Mouse (Mus musculus): ENCODE measurements at regions not wholly inside any gene's neighbourhood (a gene's known extent, or its start where the extent isn't known, plus 50 kb on each side); places are given as distances from the start of the nearest gene placed in this dataset.

- TF ChIP-seq CTCF (IDR thresholded peaks at IDR 0.05; ENCODE audit: low read depth, low read length) (no peak), POLR2A (IDR thresholded peaks at IDR 0.05; ENCODE audit: extremely low read depth, insufficient read depth, low read length) (no peak)
These were observed 310.3 kb upstream of the Mki67 start for GRCm38 (mm10) chr7:136026451-136026850.
